Mouse (Mus musculus) G1E (cell line): ENCODE measurements around the gene Cabin1. TPM values are rescaled to one million over a fixed set of nuclear protein-coding genes. Genes with fewer than 3 reads are reported as not detected.

Experiments
- ATAC-seq: 2 replicates; pipeline ENCODE4 v1.8.0; 2016; ENCODE audit warnings: mild to moderate bottlenecking; ENCODE audit not compliant: insufficient number of reproducible peaks, poor library complexity, low FRiP score, severe bottlenecking; ENCODE audit errors: extremely low read depth
- DNase-seq: peaks from one replicate; pipeline ENCODE4 v3.0.0; 2012; ENCODE audit warnings: low spot score
- H3K27me3 ChIP-seq: 2 replicates; pipeline ENCODE4 v1.6.1; 2012; ENCODE audit warnings: mild to moderate bottlenecking, low read length, inconsistent platforms; ENCODE audit not compliant: insufficient read depth
- H3K36me3 ChIP-seq: replicated peaks from 2 replicates; pipeline ENCODE3; 2012; ENCODE audit warnings: mild to moderate bottlenecking, inconsistent platforms
- H3K4me1 ChIP-seq: 2 replicates; pipeline ENCODE4 v1.6.1; 2012; ENCODE audit warnings: low read depth, low read length, inconsistent platforms, mixed read lengths; ENCODE audit not compliant: insufficient read depth
- H3K4me3 ChIP-seq: 2 replicates; pipeline ENCODE4 v1.5.1; 2012; ENCODE audit warnings: low read depth, mild to moderate bottlenecking, inconsistent platforms, low read length, moderate library complexity, mixed read lengths
- H3K9me3 ChIP-seq: replicated peaks from 2 replicates; pipeline ENCODE4 v1.6.1; 2012; ENCODE audit warnings: inconsistent platforms
- CTCF ChIP-seq: IDR thresholded peaks from 2 replicates; pipeline ENCODE4 v1.5.1; 2012; ENCODE audit warnings: low read depth, low read length, inconsistent platforms, mixed read lengths
- GATA1 ChIP-seq: IDR thresholded peaks from 2 replicates; pipeline ENCODE4 v1.6.1; 2012; ENCODE audit warnings: borderline replicate concordance, low read length, inconsistent platforms, mixed read lengths
- GATA2 ChIP-seq: IDR thresholded peaks from 2 replicates; pipeline ENCODE4 v1.6.1; 2012; ENCODE audit warnings: low read depth, low read length, inconsistent platforms, borderline replicate concordance
- POLR2AphosphoS5 ChIP-seq: IDR thresholded peaks from 2 replicates; pipeline ENCODE4 v1.6.1; 2012; ENCODE audit warnings: low read depth, low read length, inconsistent platforms; ENCODE audit not compliant: insufficient replicate concordance
- TAL1 ChIP-seq: conservative IDR thresholded peaks from 2 replicates; pipeline ENCODE4 v1.6.1; 2012; ENCODE audit warnings: low read depth, low read length, inconsistent platforms, mixed read lengths
- polyA plus RNA-seq: library from polyadenylated mRNA; stranded (reverse); fragments of >175 nt; gene quantifications from 2 replicates; pipeline ENCODE4 v1.2.3, GENCODE M21; 2012
- total RNA-seq, 2 experiments: library from RNA; stranded (forward) in 1 of 2; stranded (reverse) in 1 of 2; fragments of 200-1000 nt in 1 of 2; fragments of >200 nt in 1 of 2; fragmentation: Nextera tagmentation in 1 of 2; gene quantifications; 2 replicates each; pipeline ENCODE4 v1.2.3; 2014 to 2017

The Cabin1 gene
- total and polyA plus RNA-seq, 3 experiments, result 30.5 to 96.5 (median 78.7) TPM

DNA sequence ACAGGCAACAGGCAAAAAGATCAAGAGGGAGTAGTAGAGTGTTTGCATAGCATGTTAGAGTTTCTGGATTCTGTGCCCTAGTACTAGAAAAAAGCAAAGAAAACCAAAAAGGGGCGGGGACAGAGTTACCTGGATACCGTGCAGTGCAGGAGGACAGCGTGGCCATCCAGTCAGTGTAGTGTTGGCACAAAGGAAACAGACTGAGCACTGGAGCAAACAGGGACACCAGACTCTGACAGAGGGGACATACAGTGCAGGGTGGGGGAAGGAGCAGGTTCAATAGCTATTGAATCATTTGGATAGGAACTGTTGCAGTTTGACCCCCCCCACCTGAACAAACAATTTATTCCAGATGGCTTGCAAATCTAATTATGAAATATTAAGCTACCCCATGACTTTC is 137.2 kb downstream of the Cabin1 start:
- H3K36me3 ChIP-seq, result no peaks in the 10 kb centered on the region
- ATAC-seq (no peak), DNase-seq (no peak)
- H3K4me1 ChIP-seq, result no peaks in the 10 kb centered on the region
- H3K9me3 ChIP-seq, result no peaks in the 10 kb centered on the region
- no peak overlapping the region for H3K4me3 ChIP-seq
- TF ChIP-seq GATA2 (no peak), CTCF (no peak), TAL1 (no peak), GATA1 (no peak)
- peaks cover 15% of the 10 kb centered on the region for H3K27me3 ChIP-seq

DNA sequence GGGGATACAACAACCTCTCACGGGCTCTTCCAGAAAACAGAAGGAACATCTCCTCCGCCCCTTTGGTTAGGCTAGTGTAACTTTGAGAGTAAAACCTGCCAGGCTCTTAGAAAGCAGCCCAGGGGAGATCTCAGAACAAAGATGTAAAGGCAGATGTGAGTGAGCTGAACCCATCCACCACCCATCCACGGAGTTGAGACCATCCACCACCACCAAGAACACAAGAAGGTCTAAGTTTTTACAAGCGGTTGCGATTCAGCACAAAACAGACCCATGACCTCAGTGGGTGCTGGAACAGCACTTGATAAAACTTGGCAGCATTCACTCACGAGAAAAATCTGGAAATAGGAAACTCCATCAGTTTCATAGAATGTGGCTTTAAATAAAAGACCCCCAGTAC is 138.2 kb downstream of the Cabin1 start:
- no peaks in the 10 kb centered on the region for H3K9me3 ChIP-seq
- ATAC-seq (no peak), DNase-seq (no peak)
- H3K27me3 ChIP-seq, result peaks cover 14% of the 10 kb centered on the region; the same call in 1 of the 2 replicates
- no peaks in the 10 kb centered on the region for H3K4me1 ChIP-seq
- no peak overlapping the region for H3K4me3 ChIP-seq
- no peaks in the 10 kb centered on the region for H3K36me3 ChIP-seq
- TF ChIP-seq GATA1 (no peak), GATA2 (no peak), TAL1 (no peak), CTCF (no peak), POLR2AphosphoS5 (no peak)

DNA sequence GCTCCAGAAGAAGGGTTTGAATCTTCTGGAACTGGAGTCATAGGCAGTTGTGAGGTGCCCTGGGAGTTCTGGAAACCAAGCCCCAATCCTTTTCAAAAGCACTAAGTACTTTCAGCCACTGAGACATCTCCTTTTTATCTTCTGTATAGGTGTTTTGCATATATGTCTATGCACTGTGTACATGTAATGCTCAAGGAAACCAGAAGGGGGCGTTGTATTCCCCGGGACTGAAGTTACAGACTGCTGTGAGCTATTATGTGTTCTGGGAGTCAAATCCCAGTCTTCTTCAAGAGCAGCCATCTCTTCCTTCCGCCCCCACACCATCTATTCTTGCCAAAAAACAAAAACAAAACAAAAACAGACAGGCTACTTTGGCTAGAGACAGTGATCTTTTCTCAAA is 143.3 kb downstream of the Cabin1 start:
- no peaks in the 10 kb centered on the region for H3K9me3 ChIP-seq
- no peak for DNase-seq
- no peaks in the 10 kb centered on the region for H3K36me3 ChIP-seq
- no peaks in the 10 kb centered on the region for H3K4me1 ChIP-seq
- 0 out of 2 replicates have a peak, but pooled peaks cover 4% of the 10 kb centered on the region for H3K27me3 ChIP-seq
- no peak for ATAC-seq
- no peak for TF ChIP-seq TAL1
- no peak for TF ChIP-seq POLR2AphosphoS5
- no peak for TF ChIP-seq GATA1
- TF ChIP-seq GATA2, result no peak
- TF ChIP-seq CTCF, result no peak; the same call in 1 of the 2 replicates
- H3K4me3 ChIP-seq, result no peak overlapping the region

DNA sequence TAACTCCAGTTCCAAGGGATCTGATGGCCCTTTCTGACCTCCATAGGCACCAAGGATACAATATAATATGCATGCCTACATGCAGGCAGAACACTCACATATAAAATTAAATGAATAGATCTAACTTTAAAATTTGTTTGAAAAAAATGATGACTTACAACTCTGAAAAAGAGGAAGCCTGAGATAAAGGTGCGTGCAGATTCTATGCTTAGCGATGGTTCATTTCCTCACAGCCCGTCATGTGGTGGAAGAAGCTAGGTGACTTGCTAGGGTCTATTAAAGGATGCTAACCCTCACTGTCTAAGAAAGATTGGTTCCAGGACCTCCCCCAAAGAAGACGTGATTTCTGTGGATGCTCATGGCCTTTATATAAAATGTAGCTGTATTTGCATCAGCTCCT is 148.1 kb downstream of the Cabin1 start:
- no peak for DNase-seq
- H3K36me3 ChIP-seq, result no peaks in the 10 kb centered on the region
- peaks cover 3% of the 10 kb centered on the region for H3K27me3 ChIP-seq
- no peaks in the 10 kb centered on the region for H3K9me3 ChIP-seq
- no peak overlapping the region for H3K4me3 ChIP-seq
- no peak for ATAC-seq
- TF ChIP-seq POLR2AphosphoS5 (no peak), TAL1 (no peak), CTCF (no peak), GATA1 (no peak), GATA2 (no peak)
- H3K4me1 ChIP-seq, result no peaks in the 10 kb centered on the region

DNA sequence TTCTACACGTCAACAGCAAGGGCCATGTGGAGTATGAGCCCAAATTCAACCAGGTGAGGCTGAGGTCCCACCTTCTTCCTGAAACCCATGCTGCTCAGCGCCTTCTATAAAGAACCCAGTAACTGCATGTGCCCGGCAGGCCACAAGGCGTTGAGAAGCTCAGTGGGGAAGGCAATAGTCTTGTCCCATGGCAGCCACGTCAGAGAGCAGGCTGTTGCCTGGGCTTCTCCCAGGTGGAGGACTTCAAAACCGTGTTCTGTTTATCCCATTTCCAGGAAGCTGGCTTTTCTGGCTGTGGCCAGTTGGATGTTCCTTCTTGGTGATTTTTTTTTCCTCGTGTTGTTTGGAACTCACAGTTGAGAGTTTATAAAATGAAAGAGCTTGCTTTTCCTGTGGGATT is 153.7 kb downstream of the Cabin1 start:
- peaks cover 6% of the 10 kb centered on the region for H3K27me3 ChIP-seq
- H3K4me3 ChIP-seq, result no peak overlapping the region
- DNase-seq (no peak), ATAC-seq (no peak)
- H3K36me3 ChIP-seq, result no peaks in the 10 kb centered on the region
- TF ChIP-seq GATA1 (no peak), GATA2 (no peak), POLR2AphosphoS5 (no peak), CTCF (no peak), TAL1 (no peak)
- H3K4me1 ChIP-seq, result no peaks in the 10 kb centered on the region
- H3K9me3 ChIP-seq, result no peaks in the 10 kb centered on the region

DNA sequence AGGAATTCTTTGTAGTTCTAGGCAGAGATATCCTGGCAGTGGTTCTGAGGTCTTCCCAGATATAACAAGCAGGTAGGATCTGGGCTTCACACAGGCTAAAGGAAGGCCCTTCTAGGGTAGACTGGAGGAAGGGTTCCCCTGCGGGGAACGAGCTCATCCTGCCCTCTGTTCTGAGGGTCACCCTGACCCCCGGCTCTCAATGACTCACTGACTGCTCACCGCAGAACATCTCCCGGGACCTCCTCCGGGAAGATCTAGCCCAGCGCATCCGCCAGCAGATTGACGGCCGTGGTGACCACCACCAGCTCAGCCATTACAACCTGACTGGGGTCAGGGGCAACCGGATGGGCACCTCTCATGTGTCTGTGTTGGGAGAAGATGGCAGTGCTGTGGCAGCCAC is 155.2 kb downstream of the Cabin1 start:
- H3K4me1 ChIP-seq, result no peaks in the 10 kb centered on the region
- TF ChIP-seq GATA1, result no peak
- no peak for TF ChIP-seq GATA2
- H3K4me3 ChIP-seq, result no peak overlapping the region
- H3K9me3 ChIP-seq, result no peaks in the 10 kb centered on the region
- H3K36me3 ChIP-seq, result no peaks in the 10 kb centered on the region
- ATAC-seq, result no peak
- peaks cover 10% of the 10 kb centered on the region for H3K27me3 ChIP-seq
- no peak for DNase-seq

DNA sequence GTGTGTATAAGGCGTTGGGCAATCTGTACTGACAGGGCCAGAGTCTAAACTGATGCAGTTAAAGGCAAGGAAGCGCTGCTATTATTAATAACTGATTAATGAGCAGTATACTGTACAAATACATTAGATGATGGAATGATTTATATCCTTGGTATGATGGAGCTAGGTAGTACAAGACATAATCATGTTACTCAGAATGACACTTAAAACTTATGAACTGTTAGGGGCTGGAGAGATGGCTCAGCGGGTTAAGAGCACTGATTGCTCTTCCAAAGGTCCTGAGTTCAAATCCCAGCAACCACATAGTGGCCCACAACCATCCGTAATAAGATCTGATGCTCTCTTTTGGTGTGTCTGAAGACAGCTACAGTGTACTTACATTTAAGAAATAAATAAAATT is 156.9 kb downstream of the Cabin1 start:
- Histone ChIP-seq H3K27me3 (peaks cover 13% of the 10 kb centered on the region), H3K36me3 (no peaks in the 10 kb centered on the region), H3K4me1 (no peaks in the 10 kb centered on the region), H3K9me3 (no peaks in the 10 kb centered on the region), H3K4me3 (no peak overlapping the region)
- ATAC-seq, result no peak
- no peak for DNase-seq
- TF ChIP-seq TAL1, result no peak
- no peak for TF ChIP-seq CTCF
- no peak for TF ChIP-seq POLR2AphosphoS5
- TF ChIP-seq GATA2, result no peak
- no peak for TF ChIP-seq GATA1
